Mouse (Mus musculus): ENCODE results near the gene 4930564D02Rik. TPM values are rescaled to one million over a fixed set of nuclear protein-coding genes. Genes with fewer than 3 reads are reported as not detected.

The 4930564D02Rik gene
- not detected for polyA plus RNA-seq (2017; shearing (Covaris generic))

GRCm38 (mm10) chr3:105066544-105066943, at the start of gene 4930564D02Rik:
Gene 4930564D02Rik (plus strand): TSS chr3:105066844.
- no peak for ATAC-seq

GRCm38 (mm10) chr3:105017314-105017713, 49.3 kb upstream of the 4930564D02Rik start:
- no peak for ATAC-seq

DNA sequence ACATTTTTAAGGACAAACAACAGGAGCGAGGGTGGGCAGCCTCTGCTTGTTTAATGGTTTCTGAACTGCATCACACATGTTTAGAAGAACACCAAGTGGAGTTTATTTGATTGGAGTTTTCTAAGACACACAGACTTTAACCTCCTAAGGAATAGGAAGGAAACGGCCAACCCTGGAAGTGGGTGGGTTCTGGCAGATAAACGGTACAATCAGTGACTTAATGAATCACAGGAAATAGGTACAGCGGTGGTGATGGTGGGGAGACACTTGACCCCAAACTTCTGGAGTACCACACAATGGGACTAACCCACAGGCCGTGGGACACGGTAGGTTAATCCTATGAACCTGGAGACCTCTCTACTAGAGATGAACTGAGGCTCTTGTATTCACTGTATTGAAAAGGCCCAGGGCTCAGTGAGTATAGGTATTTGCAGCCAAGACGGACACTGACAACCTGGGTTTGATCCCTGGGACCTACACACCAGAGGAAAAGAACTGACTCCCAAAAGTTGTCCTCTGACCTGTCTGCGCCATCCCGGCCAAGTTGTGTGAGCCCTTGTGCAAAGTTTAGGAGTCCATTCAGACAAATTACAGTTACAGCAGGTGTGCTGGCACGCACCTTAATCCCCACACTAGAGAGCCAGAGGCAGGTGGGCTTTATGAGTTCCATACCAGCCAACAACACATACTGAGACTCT, 48.4 kb upstream of the 4930564D02Rik start:
- no peak for ATAC-seq

GRCm38 (mm10) chr3:105018783-105019105, 47.9 kb upstream of the 4930564D02Rik start:
- ATAC-seq = no peak

GRCm38 (mm10) chr3:105019826-105020692, 46.6 kb upstream of the 4930564D02Rik start:
- no peak for ATAC-seq

DNA sequence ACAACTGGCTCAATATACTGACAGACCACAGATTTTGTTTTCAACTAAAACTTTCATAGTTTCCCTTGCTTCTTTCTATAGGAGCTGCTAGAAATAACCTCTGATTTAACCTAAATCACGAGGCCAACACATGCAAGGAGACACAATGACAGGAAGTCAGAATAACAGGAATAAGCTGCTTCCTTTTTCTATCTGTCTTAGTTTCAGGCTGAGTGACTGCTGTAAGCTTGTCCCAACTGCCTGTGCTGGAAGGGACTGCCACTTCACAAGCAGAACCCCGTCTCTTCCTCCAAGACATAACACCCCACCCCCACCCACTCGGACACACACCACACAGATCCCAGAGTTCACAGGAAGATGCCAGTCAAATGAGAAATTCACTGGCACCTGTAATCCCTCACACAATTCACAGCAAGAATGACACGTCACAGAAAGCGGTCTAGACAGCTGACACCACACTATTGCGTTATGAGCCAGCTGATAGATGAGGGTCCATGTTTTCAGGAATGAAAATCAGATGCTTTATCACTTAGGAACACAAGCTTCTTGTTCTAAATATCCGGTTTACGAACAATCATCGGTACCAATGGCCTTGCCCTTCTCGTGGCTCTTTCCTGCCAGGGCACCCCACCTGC, 43.2 kb upstream of the 4930564D02Rik start:
- ATAC-seq = no peak

DNA sequence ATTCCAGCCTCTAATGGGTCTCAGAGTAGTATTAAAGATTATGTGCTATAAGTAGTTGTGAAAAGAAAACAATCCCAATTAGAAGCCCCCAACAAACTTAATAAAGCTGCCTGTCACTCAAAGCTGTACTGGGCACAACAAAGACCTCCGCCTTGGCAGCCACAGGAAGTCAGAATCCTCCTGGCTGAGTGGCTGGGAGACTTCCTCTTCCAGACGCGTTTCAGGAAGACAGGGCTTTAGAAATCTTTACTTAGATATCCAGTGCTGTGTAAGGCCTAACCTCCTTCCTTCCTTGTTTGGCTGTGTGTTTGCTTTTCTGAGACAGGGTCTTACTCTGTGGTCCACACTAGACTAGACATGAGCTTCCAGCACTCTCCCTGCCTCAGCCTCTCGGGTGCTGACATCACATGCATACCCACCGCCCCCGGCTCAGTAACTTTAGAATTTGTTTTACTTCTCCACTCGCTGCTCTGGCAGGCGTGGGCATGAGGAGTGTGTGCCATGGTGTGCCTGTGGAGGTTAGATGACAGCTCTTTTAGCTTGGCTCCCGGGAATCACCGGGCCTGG, 30.3 kb upstream of the 4930564D02Rik start:
- ATAC-seq = no peak

DNA sequence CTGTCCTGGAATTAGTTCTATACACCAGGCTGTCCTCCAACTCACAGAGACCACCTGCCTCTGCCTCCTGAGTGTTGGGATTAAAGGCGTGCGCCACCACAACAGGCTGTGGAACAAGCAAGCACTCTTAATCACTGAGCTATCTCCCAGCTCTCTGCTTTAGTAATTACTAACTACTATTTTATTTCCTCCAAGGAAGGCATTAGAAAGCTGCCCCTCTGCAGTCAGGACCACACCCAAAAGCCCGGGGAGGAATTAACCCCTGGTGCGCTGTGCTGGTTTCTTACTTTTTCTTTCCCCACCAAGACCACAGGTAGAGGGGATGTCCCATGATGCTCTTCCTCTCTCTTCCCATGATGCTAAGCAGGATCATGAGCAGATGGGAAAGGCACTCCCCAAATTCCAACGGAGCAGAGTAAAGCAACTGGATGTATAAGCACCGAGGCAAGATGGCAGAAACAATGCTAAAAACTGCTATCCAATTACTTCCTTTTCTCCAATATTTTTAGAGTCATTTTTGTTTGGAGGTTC, 29.3 kb upstream of the 4930564D02Rik start:
- no peak for ATAC-seq

DNA sequence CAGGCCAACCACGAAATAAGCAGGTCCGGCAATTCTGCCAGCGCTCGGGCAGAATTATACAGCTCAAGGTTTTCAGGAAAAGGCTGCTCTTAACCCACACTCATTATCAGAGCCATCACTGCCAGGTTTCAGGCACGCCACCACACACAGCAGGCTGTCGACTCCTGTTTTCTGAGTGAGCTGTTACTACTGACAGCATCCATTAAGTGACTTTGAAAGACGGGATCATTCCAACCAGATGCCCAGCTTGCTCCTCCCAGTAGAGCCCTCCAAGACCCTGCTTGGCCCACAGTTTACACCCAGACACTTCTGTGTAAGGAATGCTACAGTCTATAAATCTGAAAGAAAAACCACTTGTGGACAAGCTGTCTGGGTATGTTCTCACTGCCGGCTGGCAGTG, 26.6 kb upstream of the 4930564D02Rik start:
- ATAC-seq = no peak

DNA sequence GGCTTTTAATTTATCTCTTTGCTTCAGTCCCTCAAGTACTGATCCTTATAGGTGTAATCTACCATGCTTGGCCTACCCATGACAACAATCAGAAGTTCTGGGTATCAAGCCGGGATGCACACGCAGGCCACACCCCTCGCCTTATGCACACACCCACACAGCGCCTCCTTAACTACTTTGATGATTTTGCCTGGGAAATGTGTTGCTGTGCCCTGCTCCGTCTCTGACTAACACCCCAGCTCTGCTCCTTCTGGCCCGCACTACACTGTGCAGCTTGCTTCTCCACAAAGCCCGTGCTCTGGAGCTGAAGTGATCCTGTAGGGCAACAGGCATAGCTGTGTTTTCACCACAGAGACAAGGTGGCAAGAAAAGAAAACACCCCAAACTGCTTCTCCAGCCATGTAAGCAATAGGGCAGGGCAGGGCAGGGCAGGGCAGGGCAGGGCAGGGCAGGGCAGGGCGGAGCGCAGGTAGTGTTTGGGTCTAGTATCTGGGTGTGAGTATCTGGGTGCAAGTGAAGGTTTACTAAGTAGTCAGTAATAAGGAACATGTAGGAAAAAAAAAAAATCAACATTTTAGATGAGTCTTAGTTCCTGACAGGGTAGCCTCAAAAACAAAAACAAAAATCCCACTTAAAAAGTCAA, 25.5 kb upstream of the 4930564D02Rik start:
- no peak for ATAC-seq

DNA sequence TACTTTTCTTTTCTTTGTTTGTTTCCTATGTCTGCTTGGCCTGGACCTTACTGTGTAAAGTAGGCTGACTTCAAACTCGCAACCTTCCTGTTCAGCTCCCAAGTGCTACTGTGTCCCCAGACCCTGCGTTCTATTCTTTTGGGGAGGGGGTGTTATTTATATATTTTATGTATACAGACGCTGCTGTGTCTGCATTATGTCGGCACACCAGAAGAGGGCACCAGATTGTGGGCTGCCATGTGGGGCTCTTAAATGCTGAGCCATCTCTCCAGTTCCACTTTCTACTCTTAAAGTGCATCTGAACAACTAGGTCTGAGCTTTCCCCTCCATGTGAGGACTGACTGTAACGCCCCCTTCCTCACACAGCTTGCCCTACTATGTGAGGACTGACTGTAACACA, 22.9 kb upstream of the 4930564D02Rik start:
- ATAC-seq = no peak

DNA sequence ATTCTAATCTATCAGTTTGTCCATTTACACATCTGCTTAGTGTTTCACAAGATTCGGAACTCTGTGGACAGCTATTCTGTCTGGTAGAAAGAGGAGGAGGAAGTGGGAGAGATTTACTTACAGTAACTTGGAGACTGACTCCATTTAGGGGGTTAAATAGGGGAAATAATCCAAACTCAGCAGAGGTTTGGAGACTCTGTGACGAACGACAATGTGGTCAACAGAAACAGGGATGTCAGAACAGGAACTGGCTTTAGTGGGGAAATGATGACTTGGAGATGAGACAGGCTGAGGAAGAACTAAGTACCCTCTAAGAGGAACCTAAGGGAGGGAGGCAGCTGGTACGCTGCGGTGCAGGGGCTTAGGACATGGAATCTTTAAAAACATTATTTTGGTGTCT, 19.8 kb upstream of the 4930564D02Rik start:
- ATAC-seq = no peak

DNA sequence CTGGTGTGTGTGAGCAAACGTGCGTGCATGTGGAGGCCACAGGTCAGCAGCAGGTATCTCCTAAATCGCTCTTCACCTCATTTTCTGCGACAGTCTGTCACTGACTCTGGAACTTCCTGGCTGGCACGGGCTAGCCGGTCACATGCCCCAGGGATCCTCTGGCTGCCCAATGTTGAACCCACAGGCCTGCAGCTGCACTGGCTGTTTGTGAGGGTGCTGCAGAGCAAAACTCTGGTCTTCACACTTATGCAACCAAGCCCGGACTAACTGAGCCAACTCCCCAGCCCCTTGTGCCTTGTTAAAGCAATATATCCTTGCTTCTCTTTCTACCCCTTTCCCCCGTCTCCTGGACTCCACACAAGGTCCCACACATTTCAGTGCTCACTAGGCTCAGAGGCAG, 19.0 kb upstream of the 4930564D02Rik start:
- ATAC-seq = no peak

DNA sequence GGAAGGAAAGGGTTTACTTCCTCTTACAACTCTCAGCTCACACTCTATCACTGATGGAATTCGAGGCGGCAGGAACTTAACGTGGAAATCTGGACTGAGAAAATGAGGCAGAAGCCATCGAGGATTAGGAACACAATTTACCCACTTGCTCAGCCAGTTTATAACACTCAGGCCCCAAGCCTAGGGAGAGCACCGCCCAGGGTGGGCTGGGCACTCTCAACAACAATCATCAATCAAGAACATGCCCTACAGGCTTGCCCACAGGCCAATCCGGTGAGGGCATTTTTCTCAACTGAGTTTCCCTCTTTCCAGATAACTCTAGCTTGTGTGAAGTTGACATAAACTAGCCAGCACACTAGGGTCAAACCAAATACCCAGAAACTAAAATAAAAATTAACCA, 16.8 kb upstream of the 4930564D02Rik start:
- no peak for ATAC-seq

DNA sequence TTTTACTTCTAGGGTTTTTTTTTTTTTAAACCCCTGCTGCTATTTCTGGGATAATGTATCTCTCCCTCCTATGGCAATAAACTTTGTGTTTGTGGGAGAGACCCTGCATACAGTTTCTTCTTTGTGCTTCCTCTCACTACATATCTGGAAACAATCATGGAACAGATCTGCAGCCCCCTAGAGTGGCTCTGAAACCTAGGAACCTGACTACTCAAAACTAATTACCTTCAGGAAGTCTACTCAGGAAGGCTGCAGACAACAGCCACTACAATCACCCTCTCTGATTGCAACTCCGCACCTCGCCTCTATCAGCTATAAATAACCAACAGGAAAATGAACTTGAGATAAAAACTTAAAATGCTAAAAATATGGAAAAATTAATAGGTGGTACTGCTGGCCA, 15.5 kb upstream of the 4930564D02Rik start:
- no peak for ATAC-seq

- ATAC-seq = no peak
Measured at GRCm38 (mm10) chr3:105052171-105052936, 14.3 kb upstream of the 4930564D02Rik start.

DNA sequence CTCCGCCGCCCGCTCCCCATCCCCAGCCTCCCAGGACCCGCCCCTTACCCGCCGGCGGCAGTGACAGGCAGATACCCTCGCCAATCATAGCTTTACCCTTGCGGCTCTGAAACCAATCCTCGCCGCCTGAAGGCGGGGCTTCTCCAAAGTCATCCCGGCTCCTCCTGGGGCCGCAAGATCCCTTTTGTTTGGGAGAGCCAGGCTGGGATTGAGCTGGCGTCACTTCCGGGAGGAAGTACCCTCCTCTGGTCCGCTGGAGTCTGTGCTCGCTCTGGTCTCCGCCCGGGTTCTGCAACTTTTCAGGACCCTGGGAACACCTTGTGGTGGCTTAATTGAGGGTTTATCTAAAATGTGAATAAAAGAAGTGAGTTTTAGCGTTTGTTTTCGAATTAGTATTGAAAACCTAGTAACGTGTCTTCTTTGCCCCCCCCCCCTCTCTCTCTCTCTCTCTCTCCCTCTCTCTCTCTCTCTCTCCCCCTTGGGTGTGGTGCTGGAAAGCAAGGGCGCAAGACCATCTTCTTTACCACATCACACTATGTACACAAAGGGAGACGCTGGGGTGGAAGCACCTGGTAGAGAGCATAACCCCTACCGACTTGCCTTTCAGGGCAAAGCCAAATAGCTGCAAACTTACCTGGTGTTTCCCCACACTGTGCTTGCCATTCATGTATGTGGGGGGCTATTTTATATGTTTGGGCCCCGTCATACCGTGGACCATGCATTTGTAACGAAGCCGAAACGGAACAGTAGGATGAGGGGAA, 13.5 kb upstream of the 4930564D02Rik start, which contains the start of gene Cttnbp2nl:
TSS of gene Cttnbp2nl (minus strand) at position 210 of the 761 bp plus-strand sequence.
- ATAC-seq = peak; percentile 94

GRCm38 (mm10) chr3:105053698-105054001, 13.0 kb upstream of the 4930564D02Rik start:
- no peak for ATAC-seq

- ATAC-seq = no peak
Measured at GRCm38 (mm10) chr3:105054952-105055351, 11.7 kb upstream of the 4930564D02Rik start.

DNA sequence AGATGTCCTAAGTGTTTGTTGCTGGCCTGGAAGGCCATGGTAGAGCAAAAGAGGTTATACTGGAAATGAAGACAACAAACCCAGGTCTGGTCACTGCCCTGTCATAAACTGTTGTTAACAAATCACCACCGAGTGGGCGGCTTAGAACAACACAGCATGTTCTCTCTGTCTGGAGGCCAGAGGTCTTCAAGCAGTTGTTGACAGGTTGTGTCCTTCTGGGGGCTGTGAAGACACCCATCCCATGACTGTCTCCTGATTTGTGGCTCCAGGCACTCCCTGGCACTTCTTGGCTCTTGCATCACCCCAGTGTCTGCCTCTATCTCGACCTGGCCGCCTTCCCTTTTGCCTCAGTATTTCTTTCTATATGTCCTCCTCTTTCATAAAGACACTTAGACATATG, 11.0 kb upstream of the 4930564D02Rik start:
- no peak for ATAC-seq
